Mouse (Mus musculus) stomach, postnatal 0 days (tissue): ENCODE measurements around the gene Gm4981.

Experiments
- CTCF ChIP-seq: IDR thresholded peaks from 2 replicates; pipeline ENCODE4 v1.5.1; 2016; ENCODE audit warnings: antibody characterized with exemption, low read depth, mild to moderate bottlenecking, moderate library complexity
- EP300 ChIP-seq: optimal IDR thresholded peaks from 2 replicates; pipeline ENCODE3; 2016; ENCODE audit warnings: antibody characterized with exemption

DNA sequence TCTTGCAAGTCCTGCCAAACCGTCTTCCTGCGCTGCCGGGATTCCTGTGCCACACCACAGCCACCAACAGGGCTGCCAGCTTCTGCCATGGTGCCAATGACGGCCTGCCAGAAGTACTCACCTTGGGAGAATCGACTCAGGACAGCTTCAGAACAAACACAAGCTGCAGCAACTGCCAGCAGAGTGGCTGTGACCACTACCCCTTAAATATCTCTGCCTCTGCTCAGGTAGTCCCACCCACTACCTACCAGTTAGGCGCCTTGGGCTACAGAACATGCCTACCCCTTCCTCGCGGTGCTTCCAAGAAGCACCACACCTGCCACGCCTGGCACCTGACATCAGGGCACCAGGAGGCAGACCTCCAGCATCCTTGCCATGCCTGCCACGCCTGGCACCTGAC is at the start of gene Gm4981:
- TF ChIP-seq CTCF (no peak), EP300 (no peak)
